Comparison of ENCODE assay signal across 22 mouse cellular contexts in genomic region chr14:105134076-105134475, GRCm38 (mm10).
"Had no signal": no experiment of that assay in that cellular context is flagged by ENCODE, and none has a peak within 500 bp of the region (broad histone marks: within the 10 kb centered on the region; RNA-seq: fewer than 3 reads in every experiment).

No protein-coding gene starts in this region.

- ATAC-seq: hindbrain, embryonic 16.5 days; hindbrain, postnatal 0 days; inflammation-experienced regulatory T-cells, adult 6 months; intestine, embryonic 15.5 days; intestine, embryonic 16.5 days; intestine, postnatal 0 days had no signal

- DNase-seq: heart, postnatal 10 days; heart, postnatal 14 days; heart, postnatal 36 days; heart, postnatal 4 days; kidney, adult 11 months; kidney, adult 18-20 months; kidney, adult 2 months; kidney, adult 8-10 months; kidney, adult 9 months; kidney, postnatal 10 days; kidney, postnatal 14 days; kidney, postnatal 25 days; kidney, postnatal 36 days; kidney, postnatal 4 days; layer of hippocampus, adult 9-11 months; layer of hippocampus, postnatal 36 days had no signal
